Mouse (Mus musculus) hematopoietic stem cell, adult 5-6 weeks (primary cell): ENCODE measurements around the gene Tars2. TPM values are rescaled to one million over a fixed set of nuclear protein-coding genes. Genes with fewer than 3 reads are reported as not detected.

Experiments
- total RNA-seq: library from RNA; stranded (forward); fragments of 172-1452, 232-1000 nt; gene quantifications from 2 replicates; pipeline ENCODE4 v1.2.3, GENCODE M21; 2017

The Tars2 gene
- total RNA-seq, 1 experiment from 2014 or later: 44.8 TPM

Other genes starting within 250 kb of the Tars2 start
- gene Ctss, start 233.4 kb downstream of the Tars2 start, total RNA-seq: 73.4 and 145 TPM in 2 replicates
- gene Hormad1, start 200.5 kb downstream of the Tars2 start, total RNA-seq: not detected in 2 replicates
- 67.3 and 71.2 TPM in 2 replicates for gene Golph3l, start 171.3 kb downstream of the Tars2 start, total RNA-seq
- gene Ensa, start 135.2 kb downstream of the Tars2 start, total RNA-seq: 106 and 109 TPM in 2 replicates
- gene Mcl1, start 101.4 kb downstream of the Tars2 start, total RNA-seq: 285 and 320 TPM in 2 replicates
- gene Adamtsl4, start 72.3 kb downstream of the Tars2 start, total RNA-seq: 0.13 TPM in 1 of 2 replicates, not detected in the other
- 0.75 and 4.1 TPM in 2 replicates for gene Ecm1, start 20.6 kb downstream of the Tars2 start, total RNA-seq
- gene Rprd2, start 58.7 kb upstream of the Tars2 start, total RNA-seq: 30.7 and 32.6 TPM in 2 replicates
- 42.8 and 46.1 TPM in 2 replicates for gene Prpf3, start 95.7 kb upstream of the Tars2 start, total RNA-seq
- gene Mrps21, start 111.3 kb upstream of the Tars2 start, total RNA-seq: 215 and 264 TPM in 2 replicates
- gene Ciart, start 122.0 kb upstream of the Tars2 start, total RNA-seq: 9.3 and 15.3 TPM in 2 replicates
- 103 and 119 TPM in 2 replicates for gene BC028528, start 131.8 kb upstream of the Tars2 start, total RNA-seq
- gene Aph1a, start 133.8 kb upstream of the Tars2 start, total RNA-seq: 22.3 and 28.0 TPM in 2 replicates
- gene Car14, start 144.5 kb upstream of the Tars2 start, total RNA-seq: not detected in 2 replicates
- 228 and 484 TPM in 2 replicates for gene Anp32e, start 169.0 kb upstream of the Tars2 start, total RNA-seq
- 37.5 and 41.6 TPM in 2 replicates for gene Plekho1, start 235.8 kb upstream of the Tars2 start, total RNA-seq